Mouse (Mus musculus) left cerebral cortex, postnatal 25 days (tissue): Measurements from ENCODE around the gene Gse1. TPM values are rescaled to one million over a fixed set of nuclear protein-coding genes. Genes with fewer than 3 reads are reported as not detected.

Experiments used
- DNase-seq, 2 experiments: peaks; one replicate each; pipeline ENCODE4 v3.0.0; 2022; ENCODE audit warnings: low spot score in 2 of 2, mixed read lengths in 1 of 2
- intact Hi-C: fragments of 180-260 bp; cut with DNase I; formaldehyde crosslinking; loops from one replicate; pipeline ENCODE4 v1.15.1; 2025
- total RNA-seq, 2 experiments: library from RNA; stranded (reverse); gene quantifications; 2 replicates each; pipeline ENCODE4 v1.2.3; 2021

Gse1 gene
- total RNA-seq, 2 experiments from 2014 or later = 74.2 to 79.4 TPM

DNA sequence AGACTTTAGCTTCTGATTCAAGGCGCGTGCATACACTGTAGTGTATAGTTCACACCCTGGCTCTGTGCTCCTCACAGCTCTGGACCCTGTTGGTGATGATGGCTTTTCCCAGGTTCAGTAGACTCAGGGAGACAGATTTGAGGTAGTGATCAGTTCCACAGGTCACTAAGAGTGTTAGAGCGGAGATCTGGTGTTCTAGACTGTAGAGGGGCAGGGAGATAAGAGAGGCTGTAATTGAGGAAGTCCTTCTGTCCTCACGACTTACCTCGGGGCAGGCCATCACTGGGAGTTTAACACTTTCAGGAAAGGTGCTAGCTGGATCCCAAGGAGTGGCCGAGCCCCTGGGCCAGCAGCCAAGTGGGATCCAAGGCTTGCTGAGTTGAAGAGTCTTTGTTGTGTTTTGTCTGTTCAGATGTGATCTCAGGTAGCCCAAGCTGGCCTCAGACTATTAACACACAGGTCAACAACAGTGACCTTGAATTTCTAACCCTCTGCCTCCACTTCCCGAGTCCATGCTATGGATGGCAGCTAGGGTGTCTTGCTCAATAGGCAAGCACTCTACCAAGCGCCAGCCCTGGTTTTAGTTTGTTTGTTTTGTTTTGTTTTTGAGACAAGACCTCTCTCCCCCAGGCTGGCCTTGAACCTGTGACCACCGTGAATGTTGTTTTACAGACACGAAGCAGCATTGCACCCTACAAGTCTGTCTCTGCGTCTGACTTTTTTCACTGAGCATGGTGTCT is 246.4 kb downstream of the Gse1 start:
- intact Hi-C loops = no loop called here
- no peak for DNase-seq

DNA sequence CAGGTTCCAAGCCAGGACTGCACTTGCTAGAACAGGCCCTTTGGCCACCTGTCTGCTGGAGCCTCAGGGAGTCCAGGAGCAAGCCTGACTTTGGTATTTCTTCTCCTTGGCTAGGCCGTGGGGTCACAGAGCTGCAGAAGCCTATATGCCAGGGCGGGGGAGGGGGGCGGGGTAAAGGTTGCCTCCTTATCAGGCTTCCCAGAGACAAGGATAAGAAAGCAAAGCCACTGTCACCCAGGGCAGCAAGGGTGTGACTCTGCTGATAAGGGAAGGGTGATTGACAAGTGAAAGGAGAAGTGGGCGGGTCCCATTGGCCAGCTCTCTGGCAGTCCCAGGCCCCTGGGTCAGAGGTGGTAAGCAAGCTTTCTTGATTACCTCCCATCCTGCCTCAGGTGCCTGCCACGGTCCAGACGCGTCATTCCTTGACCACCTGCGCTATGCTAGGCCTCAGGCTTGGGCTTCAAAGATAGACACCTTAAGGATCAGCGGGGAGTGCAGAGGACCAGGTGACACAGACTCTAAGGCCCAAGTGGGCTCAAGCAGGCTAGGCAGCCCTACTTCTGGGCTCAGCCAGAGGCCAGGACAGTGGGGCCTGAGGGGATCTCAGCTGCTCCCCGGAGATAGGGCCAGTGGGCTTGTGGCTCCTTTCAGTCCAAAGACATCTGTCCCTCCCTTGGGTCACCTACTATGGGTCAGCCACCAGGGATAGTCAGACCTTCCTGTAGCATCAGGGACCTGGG is 247.4 kb downstream of the Gse1 start:
- DNase-seq = no peak

DNA sequence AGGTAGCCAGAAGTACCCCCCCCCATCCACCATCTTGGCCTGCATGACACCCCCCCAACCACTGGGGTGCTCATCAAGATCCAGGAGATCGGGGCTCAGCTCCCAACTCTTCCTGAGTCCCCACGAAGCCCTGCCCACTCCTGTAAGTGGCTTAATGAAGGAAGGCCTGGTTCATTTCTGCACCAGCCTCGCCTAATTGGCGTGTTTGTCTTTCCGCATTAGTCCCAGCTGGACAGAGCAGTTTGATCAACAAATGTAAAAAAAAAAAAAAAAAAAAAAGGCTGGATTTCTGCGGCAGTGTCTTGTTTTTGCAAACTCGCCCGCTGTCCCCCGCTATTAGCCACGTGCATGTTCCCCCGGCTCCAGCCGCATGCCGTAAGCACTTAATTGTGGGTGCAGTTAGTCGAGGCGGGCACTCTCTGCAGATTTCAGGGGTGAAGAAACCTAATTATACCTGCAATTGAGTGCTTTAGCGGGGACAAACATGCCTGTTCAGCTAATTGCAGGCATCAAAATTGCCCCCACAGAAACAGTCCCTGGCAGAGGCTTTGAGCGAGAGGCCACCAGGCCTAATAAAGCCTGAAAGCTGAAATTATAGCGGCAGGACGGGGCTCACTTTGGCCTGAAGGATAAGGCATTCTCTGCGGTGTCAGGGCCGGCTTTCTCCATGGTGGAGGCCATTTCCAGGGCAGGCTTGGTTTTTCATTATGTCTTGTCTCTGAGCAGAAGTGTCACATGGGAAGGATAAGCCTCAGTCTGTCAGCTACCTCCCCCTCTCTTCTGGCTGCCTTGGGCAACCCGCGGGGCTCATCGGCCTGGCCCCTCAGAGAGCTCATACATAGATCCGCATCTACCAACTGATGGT is 248.7 kb downstream of the Gse1 start:
- intact Hi-C loops = no loop called here
- no peak for DNase-seq

More for the DNA sequence above, 247.4 kb downstream of the Gse1 start:
- intact Hi-C loops = no loop called here

DNA sequence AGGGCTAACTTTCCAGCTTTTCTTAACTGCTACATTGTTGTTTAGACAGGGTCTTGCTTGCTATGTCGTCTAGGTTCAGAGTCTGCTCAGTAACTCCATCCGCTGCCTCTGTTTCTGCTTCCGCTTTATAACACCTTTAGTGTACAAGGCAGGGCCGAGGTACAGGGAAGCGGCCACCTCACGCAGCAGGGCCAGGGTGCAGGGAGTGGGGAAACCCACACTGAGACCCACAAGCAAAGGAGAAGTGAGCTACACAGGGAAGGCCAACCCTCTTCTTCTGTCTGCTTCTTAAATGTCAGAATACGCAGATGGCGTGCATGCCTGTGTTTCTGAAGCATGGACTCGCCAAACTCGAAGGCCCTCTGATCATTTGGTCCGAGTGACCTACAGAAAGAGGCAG is 250.5 kb downstream of the Gse1 start:
- intact Hi-C loops = no loop called here
- DNase-seq = no peak

DNA sequence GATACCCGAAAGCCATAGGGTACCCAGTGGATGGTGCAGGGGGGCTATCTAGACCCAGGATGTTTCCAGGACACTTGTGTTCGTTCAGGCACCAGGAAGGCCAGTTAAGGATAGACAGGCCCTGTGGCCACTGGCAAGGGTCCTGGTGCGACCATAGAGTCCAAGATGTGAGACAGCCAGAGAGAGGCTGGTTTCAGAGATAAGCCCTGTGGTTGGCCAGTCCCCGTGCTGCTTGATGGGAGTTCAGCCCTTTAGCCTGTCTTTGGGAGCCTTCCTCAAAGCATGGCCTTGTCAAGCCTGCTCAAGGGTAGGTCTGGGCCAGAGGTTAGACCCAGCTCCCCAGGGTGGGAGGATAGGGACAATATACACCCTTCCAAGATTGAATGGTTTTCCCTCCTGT is 251.4 kb downstream of the Gse1 start:
- intact Hi-C loops = no loop called here
- no peak for DNase-seq

DNA sequence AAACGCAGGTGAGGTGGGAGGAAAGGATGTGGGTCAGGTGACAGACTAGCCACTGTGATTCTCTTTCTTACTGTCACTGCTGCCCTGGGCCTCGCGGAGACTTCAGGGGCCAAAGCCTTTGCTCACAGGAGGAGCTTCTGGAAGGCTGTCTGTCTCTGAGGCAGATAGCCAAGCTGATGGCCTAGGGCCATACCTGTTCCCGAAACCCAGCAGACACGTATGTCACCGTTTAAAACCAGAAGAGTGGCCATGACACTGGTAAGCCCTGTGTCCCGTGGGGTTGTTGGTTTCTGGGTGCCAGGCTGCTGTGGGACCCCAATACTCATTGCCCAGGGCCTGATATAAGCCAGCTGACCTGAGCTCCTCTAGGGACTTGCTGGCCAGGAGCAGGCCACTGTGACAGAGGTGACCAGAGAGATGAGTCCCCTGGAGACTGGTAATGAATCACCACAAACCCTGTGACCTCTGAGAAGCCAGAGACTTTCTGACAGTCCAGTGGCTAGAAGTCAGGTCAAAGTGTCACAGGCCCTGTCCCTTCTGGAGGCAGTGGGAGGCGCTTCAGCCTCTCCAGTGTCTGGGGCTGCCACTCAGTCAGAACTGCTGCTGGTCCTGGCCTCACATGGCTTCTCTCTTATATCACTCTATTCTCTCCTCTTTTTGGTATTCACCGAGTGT is 253.9 kb downstream of the Gse1 start:
- intact Hi-C loops = no loop called here
- DNase-seq = no peak

DNA sequence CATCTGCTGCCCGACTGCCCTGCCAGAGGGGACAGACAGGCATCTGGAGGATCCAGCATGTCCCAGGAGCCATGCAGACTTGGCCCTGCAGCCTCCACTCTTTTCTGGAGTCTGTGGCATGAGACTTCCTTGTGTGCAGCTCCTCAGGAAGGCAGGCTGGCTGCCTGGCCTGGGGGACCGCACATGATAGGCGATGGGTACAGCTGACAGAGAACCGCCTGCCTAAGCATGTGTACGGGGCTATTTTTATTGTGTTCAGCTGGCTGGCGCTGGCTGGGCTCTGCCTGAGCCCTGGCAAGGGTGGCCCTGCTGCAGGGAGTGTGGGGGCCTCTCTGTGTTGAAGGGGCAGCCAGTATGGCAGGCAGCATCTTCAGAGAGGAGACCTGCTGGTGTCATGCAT is 256.2 kb downstream of the Gse1 start:
- peak; percentile 68 to 86 for DNase-seq
- intact Hi-C loops = no loop called here

DNA sequence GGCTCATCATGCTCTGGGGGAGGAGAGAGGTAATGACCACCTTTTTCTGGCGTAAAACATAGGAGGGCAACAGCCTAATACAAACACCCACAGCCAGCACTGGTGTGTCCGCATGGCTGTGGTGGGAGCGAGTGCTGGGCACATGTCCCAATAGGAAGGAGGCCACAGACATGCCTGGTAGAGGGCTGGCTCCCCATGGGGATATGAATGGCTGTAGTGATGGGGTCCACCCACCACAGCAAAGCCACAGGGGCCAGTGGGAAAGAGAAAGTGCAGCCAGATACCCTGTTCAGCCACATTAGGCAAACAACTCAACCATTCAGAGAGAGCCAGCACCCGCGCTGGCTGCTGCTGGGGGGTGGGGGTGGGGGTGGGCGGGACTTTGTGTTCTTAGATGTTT is 256.9 kb downstream of the Gse1 start:
- intact Hi-C loops = loop anchor here (5.0 kb wide), 2 partner anchors 68 to 183 kb away; no protein-coding TSS in a partner anchor
- no peak for DNase-seq

DNA sequence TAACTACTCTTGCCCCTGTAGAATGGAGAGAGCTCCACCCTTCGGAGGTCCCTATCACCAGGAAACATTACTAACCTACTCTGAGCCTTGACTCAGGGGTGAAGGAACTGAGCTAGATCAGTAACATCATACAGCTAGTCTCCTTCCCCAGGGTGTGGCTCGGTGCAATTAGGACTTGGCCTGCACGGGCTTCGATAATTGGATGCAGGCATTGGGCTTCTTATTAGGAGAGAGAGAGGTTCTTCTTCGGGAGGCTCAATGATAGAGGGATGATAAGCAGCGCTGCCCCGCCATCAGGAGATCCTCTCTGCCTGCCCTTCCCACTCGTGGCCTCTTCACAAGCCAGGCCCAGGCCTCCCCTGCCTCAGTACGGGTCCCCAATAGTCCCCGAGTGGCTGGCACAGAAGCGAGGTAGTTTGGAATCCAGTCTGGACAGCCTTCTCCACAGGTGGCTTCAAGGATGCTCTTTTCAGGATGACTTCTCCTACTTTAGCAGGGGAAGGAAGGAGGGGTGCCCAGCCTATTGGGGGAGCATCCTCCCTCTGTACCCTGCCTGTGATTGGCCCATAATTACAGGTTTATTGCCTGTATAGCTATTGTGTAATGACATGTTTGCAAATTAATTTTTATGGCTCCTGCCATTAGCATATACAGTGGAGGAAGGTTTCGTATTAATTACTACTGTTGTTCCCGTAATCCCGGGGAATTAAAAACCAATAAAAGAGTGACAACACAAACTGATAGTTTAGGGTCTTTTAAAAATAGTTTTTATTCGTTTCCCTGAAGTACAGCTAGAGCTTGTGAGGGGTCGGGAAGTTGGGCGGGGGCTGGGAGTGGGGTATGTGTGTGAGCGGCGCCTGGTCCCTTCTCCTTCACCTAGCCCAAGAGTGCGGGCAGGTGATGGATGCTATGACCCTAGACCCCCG is 257.6 kb downstream of the Gse1 start:
- intact Hi-C loops = loop anchor here (5.0 kb wide), 2 partner anchors 69 to 184 kb away; no protein-coding TSS in a partner anchor
- no peak for DNase-seq

DNA sequence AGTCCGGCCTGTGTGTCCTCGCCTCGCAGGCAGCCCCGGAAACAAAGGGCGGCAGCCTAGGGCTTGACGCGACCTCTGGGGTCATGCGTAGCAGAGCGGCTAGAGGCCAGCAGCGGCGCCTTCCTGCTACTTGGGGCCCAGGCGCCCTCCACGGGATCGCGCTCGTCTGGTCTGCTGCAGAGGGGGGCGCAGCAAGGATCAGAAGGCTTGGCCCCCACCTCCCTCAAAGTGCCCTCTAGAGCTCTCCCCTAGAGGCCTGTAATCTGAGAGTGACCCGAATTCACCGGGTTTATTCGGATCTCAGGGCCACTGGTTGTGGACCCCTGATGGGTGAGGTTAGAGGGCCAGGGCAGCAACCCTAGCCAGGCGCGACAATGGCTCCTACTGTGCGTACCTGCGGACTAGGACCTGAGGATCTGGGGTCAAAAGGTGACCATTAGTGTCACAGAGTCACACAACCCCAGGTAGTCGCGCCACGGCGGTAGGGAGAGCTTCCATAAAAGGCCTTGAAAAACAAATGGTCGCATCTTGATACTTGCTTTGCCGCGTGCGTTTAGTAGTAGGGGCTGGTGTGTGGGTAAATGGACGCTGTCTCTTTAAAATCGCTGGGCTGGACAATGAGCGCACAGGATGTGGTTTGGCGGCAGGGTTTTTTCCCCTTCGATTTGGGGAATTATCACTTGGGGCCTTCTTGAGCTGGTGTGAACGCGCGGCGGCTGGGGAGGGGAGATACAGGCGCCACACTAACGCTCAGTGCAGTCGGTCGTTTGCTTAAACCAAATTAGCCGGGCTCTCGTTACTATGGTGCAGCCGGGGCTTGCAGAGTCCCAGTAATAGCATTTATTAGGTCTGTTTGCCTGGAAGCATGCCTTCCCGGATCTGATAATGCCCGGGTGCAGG is 258.5 kb downstream of the Gse1 start:
- intact Hi-C loops = loop anchor here (5.0 kb wide), 2 partner anchors 69 to 184 kb away; no protein-coding TSS in a partner anchor
- peak; percentile 57 to 76 for DNase-seq

DNA sequence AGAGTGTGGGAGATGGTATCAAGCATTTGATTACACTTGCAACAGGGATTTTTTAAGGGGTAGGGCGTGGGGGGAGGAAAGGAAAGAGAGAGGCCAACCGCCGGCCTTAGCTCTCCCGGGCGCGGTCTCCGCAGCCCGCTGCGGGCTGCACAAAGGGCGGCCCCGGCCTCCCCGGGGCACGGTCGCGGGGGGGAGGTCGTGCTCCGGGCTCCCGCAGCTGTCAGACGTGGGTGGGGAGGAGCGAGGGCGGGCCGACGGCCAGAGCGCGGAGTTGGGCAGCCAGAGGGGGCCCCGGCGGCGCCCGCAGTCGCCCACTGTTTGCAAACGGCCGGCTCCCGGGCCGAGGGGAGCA is 259.1 kb downstream of the Gse1 start:
- DNase-seq = no peak
- intact Hi-C loops = loop anchor here (5.0 kb wide), 2 partner anchors 70 to 185 kb away; no protein-coding TSS in a partner anchor

DNA sequence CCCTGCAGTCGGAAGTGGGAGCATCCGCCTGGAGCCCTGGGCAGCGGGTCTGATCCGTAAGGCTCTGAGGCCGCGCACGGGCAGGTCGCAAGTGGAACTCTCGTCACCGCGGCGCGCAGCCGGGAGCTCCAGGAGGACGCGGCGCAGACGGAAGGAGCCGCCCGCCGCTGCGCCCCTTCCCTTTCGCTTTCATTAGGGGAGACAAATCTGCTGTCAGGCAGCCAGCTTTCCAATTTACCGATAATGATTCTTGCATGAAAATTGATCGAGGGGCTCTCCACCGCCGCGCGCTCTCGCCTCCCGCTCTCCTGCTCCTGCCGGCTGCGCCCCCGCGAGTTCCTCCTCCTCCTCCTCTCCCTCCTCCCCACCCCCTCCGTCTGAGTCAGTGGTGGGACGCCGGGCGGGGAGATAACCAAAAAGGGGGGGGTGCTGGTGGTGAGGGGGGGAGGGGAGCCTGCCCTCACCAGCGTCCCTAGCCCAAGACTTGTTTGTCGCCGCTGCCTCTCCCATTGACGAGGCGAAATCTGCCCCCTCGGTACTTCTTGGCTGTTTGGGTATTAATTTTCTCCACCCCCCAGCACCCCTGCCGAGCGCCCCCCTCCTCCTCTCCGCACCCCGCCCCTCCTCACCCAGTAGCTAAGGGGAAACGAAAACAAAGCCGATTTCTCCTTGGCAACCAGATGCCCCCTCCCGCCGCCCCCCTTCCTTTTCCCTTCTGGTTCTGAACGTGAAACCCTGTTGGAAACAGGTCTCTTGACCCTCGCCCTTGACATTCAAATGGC is 259.7 kb downstream of the Gse1 start:
- peak; percentile 58 to 75 for DNase-seq

DNA sequence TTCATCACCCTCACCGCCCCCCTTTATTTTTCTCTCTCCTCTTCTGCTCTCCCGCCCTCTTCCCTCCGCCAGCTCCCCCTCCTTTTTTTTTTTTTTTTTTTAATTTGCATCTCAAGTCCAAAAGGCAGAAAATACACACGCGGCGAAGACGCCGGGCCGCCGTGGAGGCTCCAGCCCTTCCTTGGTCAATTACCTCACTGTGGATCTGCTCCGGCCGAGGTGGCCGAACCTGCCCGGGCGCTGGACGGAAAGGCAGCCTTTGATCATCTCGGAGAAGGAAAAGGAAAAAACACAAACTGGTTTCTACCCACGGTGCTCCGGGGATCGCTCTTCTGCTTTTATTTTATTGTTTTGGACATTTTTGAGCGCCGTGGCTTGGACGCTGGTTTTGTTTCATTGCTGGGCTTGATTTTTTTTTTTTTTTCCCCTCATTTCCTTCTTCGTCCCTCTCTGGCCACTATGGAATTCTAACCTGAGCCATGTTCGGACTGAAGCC is 260.4 kb downstream of the Gse1 start:
- intact Hi-C loops = loop anchor here (1.0 to 5.0 kb wide), 5 partner anchors 47 to 186 kb away; no protein-coding TSS in a partner anchor
- peak in 1 of 2 experiments; percentile 34 for DNase-seq

More for the DNA sequence above, 259.7 kb downstream of the Gse1 start:
- intact Hi-C loops = loop anchor here (1.0 to 5.0 kb wide), 4 partner anchors 51 to 186 kb away; no protein-coding TSS in a partner anchor

DNA sequence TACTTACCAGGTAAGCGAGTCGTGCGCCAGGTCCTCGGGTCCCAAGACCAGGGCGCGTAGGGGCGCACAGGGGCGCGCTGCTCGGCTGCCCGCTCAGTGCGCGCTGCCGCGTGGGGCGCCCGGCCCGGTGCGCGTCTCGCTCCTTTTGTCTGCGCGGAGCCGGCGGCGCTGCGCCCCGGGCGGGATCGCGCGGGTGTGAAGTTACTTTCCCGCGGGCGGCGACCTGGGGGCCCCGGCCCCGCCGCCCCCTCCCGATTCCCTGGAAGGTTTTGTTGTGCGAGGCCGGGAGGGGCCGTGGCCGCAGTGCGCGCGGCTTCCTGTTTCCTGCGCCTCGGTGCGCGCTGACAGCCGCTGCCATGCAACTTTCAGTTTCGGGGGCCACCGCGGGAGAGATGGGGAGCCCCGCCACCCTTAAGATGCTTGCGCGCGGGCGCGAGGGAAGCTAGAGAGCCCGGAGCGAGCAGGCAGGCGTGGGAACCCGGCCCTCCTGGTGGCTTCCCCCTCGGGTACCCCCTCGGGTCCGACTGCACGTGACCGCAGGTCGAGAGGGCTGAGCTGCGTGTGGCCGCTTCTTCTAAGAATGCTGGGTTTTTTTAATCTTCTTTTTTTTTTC is 261.0 kb downstream of the Gse1 start:
- intact Hi-C loops = loop anchor here (1.0 to 5.0 kb wide), 4 partner anchors 46 to 187 kb away; no protein-coding TSS in a partner anchor
- peak; percentile 51 to 57 for DNase-seq

DNA sequence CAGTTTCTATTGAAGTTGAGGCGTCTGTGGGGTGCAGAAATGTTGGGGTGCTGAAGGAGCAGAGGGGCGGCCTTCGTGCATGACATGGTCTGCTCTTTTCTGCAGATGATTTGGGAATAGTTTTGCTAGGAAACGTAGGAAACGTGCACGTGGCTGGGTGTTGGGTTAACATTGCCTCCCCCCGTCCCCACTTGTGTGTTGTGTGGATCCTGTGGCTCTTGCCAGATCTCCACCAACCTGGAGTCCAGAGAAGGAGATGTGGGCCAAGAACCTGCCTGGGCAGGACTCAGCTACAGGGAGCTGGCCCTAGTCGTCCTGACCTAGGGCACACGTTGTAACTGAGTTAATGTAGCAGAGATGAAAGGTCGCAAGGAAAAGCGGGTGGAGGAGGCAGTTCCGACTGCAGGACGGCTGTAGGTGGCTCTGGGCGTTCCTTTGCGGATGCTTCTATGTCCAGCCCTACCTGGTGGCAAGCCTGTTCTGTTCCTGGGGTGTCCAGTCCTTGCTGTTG is 261.6 kb downstream of the Gse1 start:
- peak in 1 of 2 experiments; percentile 24 for DNase-seq
- intact Hi-C loops = loop anchor here (1.0 to 5.0 kb wide), 4 partner anchors 45 to 188 kb away; no protein-coding TSS in a partner anchor
